Mouse (Mus musculus) urinary bladder, adult 18-20 months (tissue): ENCODE data around the gene Nrxn2.

Experiments used
- DNase-seq, 2 experiments: peaks; one replicate each; pipeline ENCODE4 v3.0.0; 2022; ENCODE audit warnings: low spot score in 2 of 2, mixed read lengths in 2 of 2

Nrxn2 gene

DNA sequence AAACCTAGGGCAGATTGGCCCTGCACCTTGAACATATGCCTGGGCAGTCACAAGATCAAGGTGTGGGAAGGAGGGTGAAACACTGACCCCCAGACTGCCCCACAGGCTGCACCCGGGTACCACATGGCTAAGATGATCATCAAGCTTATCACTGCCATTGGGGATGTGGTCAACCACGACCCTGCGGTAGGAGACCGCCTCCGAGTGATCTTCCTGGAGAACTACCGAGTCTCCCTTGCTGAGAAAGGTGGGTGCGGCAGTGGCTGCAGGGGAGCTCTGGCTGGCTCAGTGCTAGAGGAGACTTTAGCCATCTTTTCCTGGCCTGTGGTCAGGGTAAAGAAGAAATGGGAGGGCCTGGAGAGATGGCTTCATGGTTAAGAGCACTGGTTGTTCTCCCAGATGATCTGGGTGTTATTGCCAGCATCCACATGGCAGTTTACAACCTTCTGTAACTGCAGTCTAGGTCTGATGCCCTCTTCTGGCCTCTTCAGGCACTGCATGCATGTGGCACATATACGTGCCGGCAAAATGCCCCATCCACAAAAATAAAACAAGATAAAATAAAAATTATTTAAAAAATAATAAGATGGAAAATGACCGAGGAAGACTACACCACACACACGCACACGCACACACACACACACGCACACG, 25.7 kb upstream of the Nrxn2 start:
- DNase-seq: no peak

DNA sequence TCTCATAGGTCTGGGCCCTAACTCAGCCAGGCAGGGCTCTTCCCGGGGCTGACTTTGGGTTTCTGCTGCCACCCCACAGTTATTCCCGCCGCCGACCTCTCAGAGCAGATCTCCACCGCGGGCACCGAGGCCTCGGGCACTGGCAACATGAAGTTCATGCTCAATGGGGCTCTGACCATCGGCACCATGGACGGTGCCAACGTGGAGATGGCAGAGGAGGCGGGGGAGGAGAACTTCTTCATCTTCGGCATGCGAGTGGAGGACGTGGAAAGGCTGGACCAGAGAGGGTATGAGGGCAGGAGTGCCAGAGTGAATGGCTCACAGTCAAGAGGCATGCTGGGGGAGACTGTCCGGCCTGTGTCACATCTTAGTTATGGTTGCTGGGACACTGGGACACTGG, 24.9 kb upstream of the Nrxn2 start:
- no peak for DNase-seq

GRCm38 (mm10) chr19:6396237-6396636, 22.3 kb upstream of the Nrxn2 start:
- no peak for DNase-seq

DNA sequence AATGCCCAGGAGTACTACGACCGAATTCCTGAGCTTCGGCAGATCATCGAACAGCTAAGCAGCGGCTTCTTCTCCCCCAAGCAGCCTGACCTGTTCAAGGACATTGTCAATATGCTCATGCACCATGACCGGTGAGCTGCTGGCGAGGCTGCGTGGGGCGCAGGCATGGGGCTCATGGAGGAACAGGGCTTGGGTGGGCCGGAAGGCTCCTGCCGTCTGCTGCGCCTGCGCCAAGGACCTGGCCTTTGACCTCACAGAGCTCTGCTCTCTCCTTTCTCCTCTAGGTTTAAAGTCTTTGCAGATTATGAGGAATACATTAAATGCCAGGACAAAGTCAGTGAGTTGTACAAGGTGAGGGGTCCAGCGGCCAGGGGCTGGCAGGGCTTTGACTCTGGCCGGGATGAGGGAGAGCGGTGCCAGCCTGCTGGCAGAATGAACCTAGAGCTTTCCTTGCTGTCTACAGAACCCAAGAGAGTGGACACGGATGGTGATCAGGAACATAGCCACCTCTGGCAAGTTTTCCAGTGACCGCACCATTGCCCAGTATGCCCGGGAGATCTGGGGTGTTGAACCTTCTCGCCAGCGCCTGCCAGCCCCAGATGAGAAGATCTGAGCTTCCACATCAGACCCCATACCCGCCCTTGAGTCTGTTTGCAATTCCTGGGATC, 20.8 kb upstream of the Nrxn2 start:
- DNase-seq: no peak

DNA sequence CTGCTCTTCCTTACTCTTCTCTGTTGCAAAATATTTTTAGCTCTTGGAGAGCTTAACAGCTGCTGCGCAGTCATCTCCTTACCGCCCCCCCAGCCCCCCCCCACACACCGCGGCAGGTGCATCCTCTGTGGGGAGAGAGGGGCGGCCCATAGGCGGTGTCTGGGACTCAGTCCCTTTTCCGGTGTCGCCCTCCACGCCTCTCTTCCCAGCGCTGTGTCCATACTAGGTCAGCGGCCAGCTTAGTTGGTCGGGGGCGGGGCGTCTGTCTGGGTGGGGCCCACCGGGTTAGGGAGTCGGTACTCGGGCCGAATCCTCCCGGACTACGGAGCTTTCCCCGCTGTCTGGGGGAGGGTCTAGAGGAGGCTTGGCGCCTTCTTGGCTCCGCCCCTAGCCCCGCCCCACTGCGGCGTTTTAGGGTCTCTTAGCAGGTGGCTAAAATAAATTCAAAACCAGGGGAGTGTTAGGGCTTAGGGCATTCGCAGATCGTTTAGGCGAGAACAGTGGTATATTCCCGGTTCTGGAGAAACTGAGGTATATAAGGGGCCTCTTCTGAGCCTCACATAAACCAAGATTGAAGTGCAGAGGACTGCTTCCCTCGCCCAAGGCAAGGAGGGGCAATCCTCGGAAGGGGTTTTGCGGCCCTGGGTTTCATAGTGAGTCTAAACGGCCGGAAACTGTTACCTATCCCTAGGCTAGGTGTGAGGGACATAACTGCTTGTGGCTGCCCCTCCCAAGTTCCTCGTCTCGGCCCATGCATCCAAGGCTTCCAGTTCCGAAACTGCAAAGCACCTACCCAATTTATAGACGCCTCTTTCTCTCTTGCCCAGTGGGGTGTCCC, 19.9 kb upstream of the Nrxn2 start:
- DNase-seq: peak in 1 of 2 experiments; percentile 63

GRCm38 (mm10) chr19:6399285-6400095, 19.0 kb upstream of the Nrxn2 start, which contains the start of gene Rasgrp2:
Rasgrp2 (plus strand) TSS chr19:6399340.
- no peak for DNase-seq

DNA sequence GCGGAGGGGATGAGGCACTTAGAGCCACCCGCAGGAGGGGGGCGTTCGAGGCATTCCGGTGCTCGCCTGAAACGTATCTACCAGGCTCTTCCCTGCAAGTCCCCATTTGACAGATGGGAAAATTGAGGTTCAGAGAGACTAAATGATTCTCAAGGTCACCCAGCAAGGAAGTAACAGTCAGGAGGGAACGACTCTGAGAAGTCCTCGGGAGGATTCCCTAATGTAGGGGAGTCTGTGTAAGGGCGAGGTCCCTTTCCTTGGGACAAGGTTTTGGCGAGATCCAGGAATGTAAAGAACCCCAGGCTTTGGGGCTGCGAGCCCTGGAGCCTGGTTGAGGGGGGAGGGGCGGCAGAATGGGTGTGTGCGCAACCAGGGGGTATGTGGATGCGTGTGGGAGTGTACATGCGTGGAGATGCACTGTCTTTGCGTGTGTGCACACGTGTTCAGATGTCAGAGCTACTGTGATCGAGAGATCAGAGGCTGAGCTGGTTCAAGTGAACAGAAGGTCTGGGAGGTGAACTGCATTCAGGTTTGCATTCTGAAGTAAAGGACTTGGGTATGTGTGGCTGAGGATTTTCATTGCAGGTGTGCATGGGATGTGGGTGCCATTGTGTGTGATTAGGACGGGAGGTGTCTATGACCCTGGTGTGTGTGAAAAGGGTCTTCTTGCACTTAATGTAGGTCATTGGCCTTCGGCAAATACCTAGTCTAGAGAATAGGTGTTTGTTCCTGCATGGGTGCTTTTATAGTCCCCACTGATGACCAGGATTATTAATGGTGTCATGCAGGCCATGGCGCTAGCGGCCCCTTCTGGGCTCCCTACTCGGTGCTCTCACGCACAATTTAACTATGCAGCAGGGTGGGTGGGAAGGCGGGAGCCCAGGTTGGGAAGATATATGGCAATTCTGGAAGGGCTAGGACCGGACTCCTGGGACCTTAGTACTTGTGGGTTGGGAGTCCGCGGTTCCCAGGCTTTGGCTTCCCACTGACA, 18.1 kb upstream of the Nrxn2 start:
- no peak for DNase-seq

DNA sequence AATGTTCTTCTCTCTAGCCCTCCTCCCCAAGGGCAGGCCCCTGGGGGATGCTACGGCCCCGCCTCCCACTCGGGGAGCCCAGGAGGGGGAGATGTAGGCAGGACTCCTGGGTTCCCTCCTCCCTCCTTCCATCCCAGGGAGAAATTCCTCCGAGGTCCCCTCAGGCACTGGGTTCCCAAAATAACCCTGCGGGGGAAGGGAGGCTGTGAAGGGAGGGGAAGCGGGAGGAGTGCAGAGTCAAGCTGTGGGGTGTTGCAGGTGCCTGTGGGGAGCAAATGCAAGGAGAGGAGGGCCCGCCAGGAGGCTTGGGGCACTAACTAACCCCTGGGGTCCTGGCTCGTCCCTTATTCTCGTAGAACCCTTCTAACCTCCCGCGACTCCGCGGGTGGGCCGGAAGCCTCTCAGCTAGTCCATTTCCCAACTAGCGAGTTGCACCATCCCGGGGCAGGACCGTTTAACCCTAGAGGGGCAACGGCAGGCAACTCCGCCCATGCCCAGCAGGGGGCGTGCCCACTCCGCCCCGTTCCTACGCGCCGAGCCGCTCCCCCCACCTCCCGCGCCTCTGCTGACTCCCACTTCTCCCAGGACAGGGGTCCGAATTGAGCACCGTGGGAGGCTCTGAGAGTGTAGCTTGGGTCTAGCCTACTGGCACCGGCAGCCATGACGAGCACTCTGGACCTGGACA, 17.3 kb upstream of the Nrxn2 start:
- peak; percentile 62 to 73 for DNase-seq

DNA sequence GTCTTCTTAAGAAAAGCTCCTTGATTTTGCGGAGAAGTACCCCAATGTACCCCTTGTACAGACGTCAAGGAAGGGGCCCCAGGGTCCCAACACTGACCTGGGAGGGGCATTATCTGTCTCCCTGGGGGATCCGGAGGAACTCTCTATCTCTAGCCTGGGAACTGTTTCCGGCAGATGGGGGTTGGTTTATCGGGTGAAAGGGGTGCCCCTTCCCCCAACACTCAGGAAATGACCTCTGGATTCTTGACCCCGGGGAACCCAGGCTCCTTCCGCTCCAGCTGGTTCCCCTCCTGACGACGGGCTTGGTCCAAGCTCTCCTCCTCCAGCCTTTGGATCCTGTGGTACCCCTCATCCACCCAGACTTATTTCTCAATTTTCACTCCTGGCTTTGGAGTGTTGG, 16.6 kb upstream of the Nrxn2 start:
- DNase-seq: no peak

- no peak for DNase-seq
These were observed 14.7 kb upstream of the Nrxn2 start for GRCm38 (mm10) chr19:6403869-6404268.

DNA sequence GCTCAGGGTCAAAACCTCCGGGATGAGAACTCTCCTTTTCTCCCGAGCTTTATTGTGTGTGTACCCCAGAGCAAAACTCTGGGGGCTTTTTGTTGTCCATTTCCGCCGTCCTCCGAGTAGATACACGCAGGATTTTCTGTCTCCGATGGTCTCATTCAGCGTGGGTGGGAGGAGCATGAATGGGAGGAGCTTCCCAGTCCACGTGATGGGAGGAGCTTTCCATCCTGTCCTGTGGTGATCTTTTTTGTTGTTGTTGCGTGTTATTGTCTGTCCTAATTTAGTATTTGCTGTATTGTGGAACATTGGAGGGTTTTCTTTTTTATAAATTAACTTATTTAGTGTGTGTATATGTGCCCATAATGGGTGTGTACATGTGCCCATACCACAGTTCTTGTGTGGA, 13.1 kb upstream of the Nrxn2 start:
- DNase-seq: no peak

GRCm38 (mm10) chr19:6407109-6407508, 11.4 kb upstream of the Nrxn2 start:
- no peak for DNase-seq

DNA sequence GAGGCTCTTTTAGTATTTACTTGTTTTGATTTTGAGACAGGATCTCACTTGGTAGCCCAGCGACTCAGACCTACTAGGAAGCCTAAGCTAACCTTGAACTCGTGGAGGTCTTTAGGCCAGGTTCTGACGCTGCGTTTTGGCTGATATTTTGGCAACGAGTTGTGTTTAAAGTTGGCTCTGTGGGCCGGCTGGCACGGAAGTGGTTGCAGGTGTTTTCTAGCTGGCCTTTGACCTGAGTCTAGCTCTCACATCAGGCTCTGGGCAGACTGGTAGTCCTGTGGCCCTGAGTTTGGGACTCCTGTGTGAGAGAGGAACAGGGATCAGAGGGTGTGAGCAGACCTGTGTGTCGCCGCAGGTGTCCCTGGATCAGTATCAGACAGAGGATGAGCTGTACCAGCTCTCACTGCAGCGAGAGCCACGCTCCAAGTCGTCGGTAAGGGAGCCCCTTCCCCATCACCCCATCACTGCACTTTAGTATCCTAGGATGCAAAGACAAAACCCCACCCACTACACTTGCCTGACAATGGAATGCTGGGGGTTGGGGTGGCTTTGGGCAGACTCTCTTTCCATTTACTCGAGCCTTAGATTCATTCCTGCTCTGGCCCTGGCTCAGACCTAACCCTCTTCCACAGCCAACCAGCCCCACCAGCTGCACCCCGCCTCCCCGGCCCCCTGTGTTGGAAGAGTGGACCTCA, 10.6 kb upstream of the Nrxn2 start:
- no peak for DNase-seq

DNA sequence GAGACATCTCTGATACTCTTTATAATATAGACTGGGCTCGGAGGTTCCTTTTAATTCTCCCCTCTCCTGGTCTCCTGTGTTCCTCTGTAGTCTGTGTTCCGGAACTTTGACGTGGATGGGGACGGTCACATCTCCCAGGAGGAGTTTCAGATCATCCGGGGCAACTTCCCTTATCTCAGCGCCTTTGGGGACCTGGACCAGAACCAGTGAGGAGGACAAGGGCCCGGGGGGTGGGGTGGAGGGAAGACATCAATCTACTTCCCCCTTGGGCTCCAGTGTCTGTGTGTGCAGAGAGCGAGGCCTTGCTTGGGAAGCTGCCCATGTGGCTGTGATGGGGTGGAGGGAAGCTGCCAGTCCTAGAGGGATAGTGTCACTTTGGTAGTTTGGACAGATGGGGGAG, 9.8 kb upstream of the Nrxn2 start:
- DNase-seq: no peak

- DNase-seq: no peak
These were observed 9.4 kb upstream of the Nrxn2 start for GRCm38 (mm10) chr19:6409176-6409575.

- no peak for DNase-seq
These were observed 8.6 kb upstream of the Nrxn2 start for GRCm38 (mm10) chr19:6409936-6410335.

GRCm38 (mm10) chr19:6412798-6413197, 5.7 kb upstream of the Nrxn2 start:
- DNase-seq: no peak

- no peak for DNase-seq
These were observed 3.1 kb upstream of the Nrxn2 start for GRCm38 (mm10) chr19:6415454-6415853.

- no peak for DNase-seq
These were observed 2.3 kb upstream of the Nrxn2 start for GRCm38 (mm10) chr19:6416124-6416770.
